Mouse (Mus musculus): ENCODE results near the gene Tmbim1. TPM values are rescaled to one million over a fixed set of nuclear protein-coding genes. Genes with fewer than 3 reads are reported as not detected.

Tmbim1 gene
- polyA plus RNA-seq, 1 experiment from 2014 or later: 105 TPM

GRCm38 (mm10) chr1:74340361-74340764, 34.9 kb upstream of the Tmbim1 start:
- Histone ChIP-seq H3K4me3 (replicated peaks; ENCODE audit: low read length) (no peak overlapping the region), H3K27ac (ENCODE audit: low read length) (no peak overlapping the region), H3K4me1 (ENCODE audit: control insufficient read depth, insufficient read depth, low read length) (no peaks in the 10 kb centered on the region), H3K9me3 (replicated peaks; ENCODE audit: control insufficient read depth, low read length) (no peaks in the 10 kb centered on the region), H3K36me3 (ENCODE audit: control insufficient read depth, insufficient read depth, low read length) (no peaks in the 10 kb centered on the region), H3K27me3 (ENCODE audit: control insufficient read depth, insufficient read depth, low read length) (no peaks in the 10 kb centered on the region), H3K4me2 (ENCODE audit: low read depth, low read length) (no peak overlapping the region), H3K9ac (ENCODE audit: low read length) (no peak overlapping the region)
- ATAC-seq (ENCODE audit: insufficient read depth, low FRiP score): no peak
- 89% methylated on average over 6 of the region's 6 CpGs for WGBS

- H3K4me3 ChIP-seq (replicated peaks; ENCODE audit: low read length): no peak overlapping the region
- no peak overlapping the region for H3K27ac ChIP-seq (ENCODE audit: low read length)
- H3K9ac ChIP-seq (ENCODE audit: low read length): no peak overlapping the region
- H3K27me3 ChIP-seq (ENCODE audit: control insufficient read depth, insufficient read depth, low read length): no peaks in the 10 kb centered on the region
- no peak for ATAC-seq (ENCODE audit: insufficient read depth, low FRiP score)
- no peaks in the 10 kb centered on the region for H3K9me3 ChIP-seq (replicated peaks; ENCODE audit: control insufficient read depth, low read length)
- 94% methylated on average over 9 of the region's 9 CpGs for WGBS
- no peak overlapping the region for H3K4me2 ChIP-seq (ENCODE audit: low read depth, low read length)
- H3K36me3 ChIP-seq (ENCODE audit: control insufficient read depth, insufficient read depth, low read length): no peaks in the 10 kb centered on the region
- H3K4me1 ChIP-seq (ENCODE audit: control insufficient read depth, insufficient read depth, low read length): no peaks in the 10 kb centered on the region
These were observed 34.5 kb upstream of the Tmbim1 start for GRCm38 (mm10) chr1:74339917-74340316.

- H3K27ac ChIP-seq (ENCODE audit: low read length): no peak overlapping the region
- WGBS: 80% methylated on average over 4 of the region's 4 CpGs
- no peaks in the 10 kb centered on the region for H3K27me3 ChIP-seq (ENCODE audit: control insufficient read depth, insufficient read depth, low read length)
- no peaks in the 10 kb centered on the region for H3K36me3 ChIP-seq (ENCODE audit: control insufficient read depth, insufficient read depth, low read length)
- H3K9me3 ChIP-seq (replicated peaks; ENCODE audit: control insufficient read depth, low read length): no peaks in the 10 kb centered on the region
- H3K4me3 ChIP-seq (replicated peaks; ENCODE audit: low read length): no peak overlapping the region
- no peak overlapping the region for H3K4me2 ChIP-seq (ENCODE audit: low read depth, low read length)
- peaks cover 1% of the 10 kb centered on the region; the same call in 1 of the 2 replicates for H3K4me1 ChIP-seq (ENCODE audit: control insufficient read depth, insufficient read depth, low read length)
- no peak overlapping the region for H3K9ac ChIP-seq (ENCODE audit: low read length)
- no peak for ATAC-seq (ENCODE audit: insufficient read depth, low FRiP score)
These were observed 33.2 kb upstream of the Tmbim1 start for GRCm38 (mm10) chr1:74338626-74339025.

DNA sequence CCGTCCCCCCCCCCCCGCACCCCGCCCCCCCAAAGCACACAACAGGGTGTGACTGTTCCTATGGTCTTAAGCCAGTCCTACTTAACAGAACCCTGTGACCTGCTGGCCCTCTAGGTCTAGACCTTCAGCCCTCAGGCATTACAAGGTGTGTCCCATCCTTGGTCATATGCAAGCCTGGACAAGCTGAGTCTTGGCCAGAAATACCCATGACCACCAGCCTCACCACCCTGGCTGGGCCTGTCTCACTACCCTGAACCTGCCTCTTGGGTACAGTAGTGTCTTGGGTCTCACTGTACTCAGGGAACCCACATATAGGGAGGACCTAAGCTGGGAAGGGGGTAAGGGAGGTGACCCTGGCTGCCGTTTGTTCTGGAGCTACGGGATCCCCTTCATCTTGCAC, 32.6 kb upstream of the Tmbim1 start:
- Histone ChIP-seq H3K4me2 (ENCODE audit: low read depth, low read length) (no peak overlapping the region), H3K9me3 (replicated peaks; ENCODE audit: control insufficient read depth, low read length) (no peaks in the 10 kb centered on the region), H3K9ac (ENCODE audit: low read length) (no peak overlapping the region), H3K36me3 (ENCODE audit: control insufficient read depth, insufficient read depth, low read length) (no peaks in the 10 kb centered on the region), H3K4me3 (replicated peaks; ENCODE audit: low read length) (no peak overlapping the region), H3K27me3 (ENCODE audit: control insufficient read depth, insufficient read depth, low read length) (no peaks in the 10 kb centered on the region), H3K4me1 (ENCODE audit: control insufficient read depth, insufficient read depth, low read length) (peaks cover 7% of the 10 kb centered on the region), H3K27ac (ENCODE audit: low read length) (no peak overlapping the region)
- WGBS: 86% methylated on average over 5 of the region's 5 CpGs
- no peak for ATAC-seq (ENCODE audit: insufficient read depth, low FRiP score)

GRCm38 (mm10) chr1:74337241-74337771, 31.9 kb upstream of the Tmbim1 start:
- Histone ChIP-seq H3K27me3 (ENCODE audit: control insufficient read depth, insufficient read depth, low read length) (no peaks in the 10 kb centered on the region), H3K27ac (ENCODE audit: low read length) (no peak overlapping the region), H3K4me2 (ENCODE audit: low read depth, low read length) (no peak overlapping the region), H3K4me1 (ENCODE audit: control insufficient read depth, insufficient read depth, low read length) (peaks cover 9% of the 10 kb centered on the region), H3K36me3 (ENCODE audit: control insufficient read depth, insufficient read depth, low read length) (no peaks in the 10 kb centered on the region), H3K9ac (ENCODE audit: low read length) (no peak overlapping the region), H3K9me3 (replicated peaks; ENCODE audit: control insufficient read depth, low read length) (no peaks in the 10 kb centered on the region), H3K4me3 (replicated peaks; ENCODE audit: low read length) (no peak overlapping the region)
- ATAC-seq (ENCODE audit: insufficient read depth, low FRiP score): no peak
- 84% methylated on average over 3 of the region's 3 CpGs for WGBS

- H3K9ac ChIP-seq (ENCODE audit: low read length): no peak overlapping the region
- no peaks in the 10 kb centered on the region for H3K27me3 ChIP-seq (ENCODE audit: control insufficient read depth, insufficient read depth, low read length)
- no peaks in the 10 kb centered on the region for H3K36me3 ChIP-seq (ENCODE audit: control insufficient read depth, insufficient read depth, low read length)
- H3K27ac ChIP-seq (ENCODE audit: low read length): no peak overlapping the region
- no peak for ATAC-seq (ENCODE audit: insufficient read depth, low FRiP score)
- peaks cover 18% of the 10 kb centered on the region for H3K4me1 ChIP-seq (ENCODE audit: control insufficient read depth, insufficient read depth, low read length)
- no peak overlapping the region for H3K4me2 ChIP-seq (ENCODE audit: low read depth, low read length)
- H3K9me3 ChIP-seq (replicated peaks; ENCODE audit: control insufficient read depth, low read length): no peaks in the 10 kb centered on the region
- H3K4me3 ChIP-seq (replicated peaks; ENCODE audit: low read length): no peak overlapping the region
- WGBS: 74% methylated on average over 6 of the region's 6 CpGs
These were observed 30.2 kb upstream of the Tmbim1 start for GRCm38 (mm10) chr1:74335436-74336170.

DNA sequence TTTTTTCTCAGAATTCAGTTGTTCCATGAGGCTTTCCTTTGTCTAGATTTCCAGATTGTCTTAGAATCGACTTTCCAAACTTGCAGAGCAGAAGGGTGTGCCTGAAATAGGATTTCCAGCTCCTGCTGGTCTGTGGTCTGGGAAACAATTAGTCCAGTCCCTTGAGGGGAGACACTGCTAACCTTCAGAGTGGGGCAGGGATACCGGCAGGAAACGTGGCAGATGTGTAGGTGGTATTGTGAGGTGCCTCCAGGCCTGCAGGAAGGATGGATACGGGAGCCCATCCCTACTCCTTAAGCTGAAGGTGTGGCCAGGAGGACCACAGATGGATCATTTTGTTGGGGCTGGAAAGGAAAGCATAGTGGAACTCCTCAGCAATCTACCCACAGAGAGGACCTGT, 29.6 kb upstream of the Tmbim1 start:
- Histone ChIP-seq H3K4me1 (ENCODE audit: control insufficient read depth, insufficient read depth, low read length) (peaks cover 20% of the 10 kb centered on the region), H3K36me3 (ENCODE audit: control insufficient read depth, insufficient read depth, low read length) (no peaks in the 10 kb centered on the region), H3K9me3 (replicated peaks; ENCODE audit: control insufficient read depth, low read length) (no peaks in the 10 kb centered on the region), H3K27ac (ENCODE audit: low read length) (no peak overlapping the region), H3K27me3 (ENCODE audit: control insufficient read depth, insufficient read depth, low read length) (no peaks in the 10 kb centered on the region), H3K4me2 (ENCODE audit: low read depth, low read length) (no peak overlapping the region), H3K9ac (ENCODE audit: low read length) (no peak overlapping the region), H3K4me3 (replicated peaks; ENCODE audit: low read length) (no peak overlapping the region)
- ATAC-seq (ENCODE audit: insufficient read depth, low FRiP score): no peak
- 67% methylated on average over 4 of the region's 4 CpGs for whole genome bisulfite sequencing

DNA sequence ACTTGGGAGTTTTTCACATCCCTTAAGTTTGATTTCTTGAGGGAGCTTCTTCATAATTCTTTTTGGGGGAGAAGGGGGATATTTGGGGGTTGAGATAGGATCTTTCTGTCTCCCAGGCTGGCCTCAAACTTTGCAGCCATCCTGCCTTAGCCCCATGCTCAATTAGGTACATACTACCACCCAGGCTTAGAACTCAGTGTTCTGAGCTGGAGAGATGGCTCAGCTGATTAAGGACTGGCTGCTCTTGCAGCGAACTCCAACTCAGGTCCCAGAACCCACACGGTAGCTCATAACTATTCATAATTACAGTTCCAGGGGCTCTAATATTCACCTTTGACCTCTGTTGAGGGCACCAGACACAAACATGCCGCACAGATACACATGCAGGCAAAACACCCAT, 29.2 kb upstream of the Tmbim1 start:
- H3K9ac ChIP-seq (ENCODE audit: low read length): no peak overlapping the region

GRCm38 (mm10) chr1:74332930-74333329, 27.5 kb upstream of the Tmbim1 start:
- H3K9me3 ChIP-seq (replicated peaks; ENCODE audit: control insufficient read depth, low read length): no peaks in the 10 kb centered on the region
- no peak for ATAC-seq (ENCODE audit: insufficient read depth, low FRiP score)
- 4% methylated on average over 9 of the region's 9 CpGs for WGBS
- H3K27ac ChIP-seq (ENCODE audit: low read length): peak overlapping the region; percentile 77
- peak overlapping the region; percentile 92 for H3K4me2 ChIP-seq (ENCODE audit: low read depth, low read length)
- peak overlapping the region; percentile 54 for H3K4me3 ChIP-seq (replicated peaks; ENCODE audit: low read length)
- H3K9ac ChIP-seq (ENCODE audit: low read length): peak overlapping the region; percentile 74
- H3K4me1 ChIP-seq (ENCODE audit: control insufficient read depth, insufficient read depth, low read length): peaks cover 25% of the 10 kb centered on the region
- no peaks in the 10 kb centered on the region for H3K27me3 ChIP-seq (ENCODE audit: control insufficient read depth, insufficient read depth, low read length)
- H3K36me3 ChIP-seq (ENCODE audit: control insufficient read depth, insufficient read depth, low read length): no peaks in the 10 kb centered on the region

More for the DNA sequence above, 29.2 kb upstream of the Tmbim1 start:
- no peaks in the 10 kb centered on the region for H3K36me3 ChIP-seq (ENCODE audit: control insufficient read depth, insufficient read depth, low read length)
- no peak overlapping the region for H3K4me3 ChIP-seq (replicated peaks; ENCODE audit: low read length)
- 83% methylated on average over 3 of the region's 3 CpGs for WGBS
- H3K27me3 ChIP-seq (ENCODE audit: control insufficient read depth, insufficient read depth, low read length): no peaks in the 10 kb centered on the region
- no peaks in the 10 kb centered on the region for H3K9me3 ChIP-seq (replicated peaks; ENCODE audit: control insufficient read depth, low read length)
- ATAC-seq (ENCODE audit: insufficient read depth, low FRiP score): no peak
- no peak overlapping the region for H3K4me2 ChIP-seq (ENCODE audit: low read depth, low read length)
- H3K27ac ChIP-seq (ENCODE audit: low read length): peak overlapping the region; percentile 51
- H3K4me1 ChIP-seq (ENCODE audit: control insufficient read depth, insufficient read depth, low read length): peaks cover 25% of the 10 kb centered on the region
